Mouse (Mus musculus) liver, embryonic 11.5 days (tissue): ENCODE data around the gene Spr. TPM values are rescaled to one million over a fixed set of nuclear protein-coding genes. Genes with fewer than 3 reads are reported as not detected.
A peak's percentile ranks its signal among the peaks of the same experiment; 100 is the strongest.
"Not testable (repeated sequence)": the region's sequence is repeated elsewhere in the genome, so short reads cannot be mapped to it uniquely, and the experiment has no call there.

Experiments
- ATAC-seq: fragments of 200-750 bp; cut with Nextera tagmentation; replicated peaks from 2 replicates; pipeline ENCODE4 v1.8.0; 2017; ENCODE audit warnings: moderate number of reproducible peaks, mild to moderate bottlenecking, moderate TSS enrichment, moderate library complexity; ENCODE audit not compliant: low FRiP score
- DNase-seq: peaks from one replicate; pipeline ENCODE4 v3.0.0-alpha.2; 2017; ENCODE audit warnings: low spot score
- H3K27ac ChIP-seq: fragments of 300-500 bp; sonication (generic); 2 replicates; pipeline ENCODE4 v1.5.1; 2014; ENCODE audit warnings: mild to moderate bottlenecking, low read depth, low read length, control low read depth
- H3K27me3 ChIP-seq: fragments of 300-500 bp; sonication (generic); replicated peaks from 2 replicates; pipeline ENCODE4 v1.6.1; 2014; ENCODE audit warnings: low read length, mixed read lengths; ENCODE audit not compliant: control insufficient read depth, insufficient read depth
- H3K36me3 ChIP-seq: fragments of 300-500 bp; sonication (generic); 2 replicates; pipeline ENCODE4 v1.6.1; 2014; ENCODE audit warnings: mild to moderate bottlenecking, low read length, moderate library complexity, mixed read lengths; ENCODE audit not compliant: control insufficient read depth, insufficient read depth
- H3K4me1 ChIP-seq: fragments of 300-500 bp; sonication (generic); replicated peaks from 2 replicates; pipeline ENCODE4 v1.6.1; 2014; ENCODE audit warnings: low read length, mixed read lengths; ENCODE audit not compliant: control insufficient read depth, insufficient read depth
- H3K4me2 ChIP-seq: fragments of 300-500 bp; sonication (generic); 2 replicates; pipeline ENCODE4 v1.6.1; 2014; ENCODE audit warnings: mild to moderate bottlenecking, control low read depth, moderate library complexity
- H3K4me3 ChIP-seq: fragments of 300-500 bp; sonication (generic); 2 replicates; pipeline ENCODE4 v1.5.1; 2014; ENCODE audit warnings: low read depth, low read length, control low read depth
- H3K9ac ChIP-seq: fragments of 300-500 bp; sonication (generic); 2 replicates; pipeline ENCODE4 v1.6.1; 2014; ENCODE audit warnings: low read depth, low read length, control low read depth
- H3K9me3 ChIP-seq: fragments of 300-500 bp; sonication (generic); 2 replicates; pipeline ENCODE4 v1.6.1; 2016; ENCODE audit warnings: low read length, inconsistent platforms, mixed read lengths; ENCODE audit not compliant: control insufficient read depth
- WGBS: fragments of 180-500 bp; shearing (Covaris S2); extraction: QIAGEN DNeasy Blood & Tissue Kit; methylation state at CpG from one replicate; pipeline ENCODE4 v1.1.7; 2014; 5-methylcytosine and 5-hydroxymethylcytosine counted together
- polyA plus RNA-seq: library from polyadenylated mRNA; unstranded; fragments of >200 nt; fragmentation: Nextera tagmentation; extraction: Ambion mirVana; gene quantifications from 2 replicates; pipeline ENCODE4 v1.2.1, GENCODE M21; 2014

Gene Spr
- polyA plus RNA-seq, 1 experiment from 2014 or later, result 77.7 TPM

DNA sequence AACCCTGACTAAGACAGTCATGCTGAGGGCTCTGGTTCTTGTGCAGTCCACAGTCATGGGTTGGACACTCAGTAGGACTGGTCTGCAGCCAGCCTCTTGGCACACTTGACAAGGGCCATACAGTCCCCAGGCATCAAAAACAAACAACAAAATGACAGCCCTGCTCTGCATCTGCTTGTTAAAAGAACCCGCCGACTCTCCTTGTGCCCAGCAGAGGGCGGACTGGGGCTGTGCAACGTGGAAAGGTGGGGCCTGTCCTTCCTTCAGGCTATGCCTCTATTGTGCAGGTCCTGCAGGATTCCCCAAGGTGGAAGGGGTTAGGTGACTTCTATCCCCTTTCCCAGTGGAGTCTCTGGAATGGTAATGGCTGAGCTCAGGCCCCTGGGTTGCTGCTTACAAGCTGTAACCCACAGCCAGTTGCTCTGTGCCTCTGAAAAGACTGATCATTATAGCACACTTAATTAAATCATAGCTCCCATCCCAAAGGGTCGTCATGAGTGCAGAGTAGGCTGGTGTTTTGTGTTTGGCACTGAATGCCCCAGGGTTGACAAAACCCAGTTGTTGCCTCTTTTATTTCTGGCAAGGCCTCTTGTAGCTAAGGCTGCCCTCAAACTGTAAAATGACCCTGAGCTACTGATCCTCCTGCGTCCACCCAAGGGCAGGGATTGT, 21.7 kb upstream of the Spr start:
- 23% methylated on average over 6 of the region's 6 CpGs for WGBS
- DNase-seq, result not testable (repeated sequence)

DNA sequence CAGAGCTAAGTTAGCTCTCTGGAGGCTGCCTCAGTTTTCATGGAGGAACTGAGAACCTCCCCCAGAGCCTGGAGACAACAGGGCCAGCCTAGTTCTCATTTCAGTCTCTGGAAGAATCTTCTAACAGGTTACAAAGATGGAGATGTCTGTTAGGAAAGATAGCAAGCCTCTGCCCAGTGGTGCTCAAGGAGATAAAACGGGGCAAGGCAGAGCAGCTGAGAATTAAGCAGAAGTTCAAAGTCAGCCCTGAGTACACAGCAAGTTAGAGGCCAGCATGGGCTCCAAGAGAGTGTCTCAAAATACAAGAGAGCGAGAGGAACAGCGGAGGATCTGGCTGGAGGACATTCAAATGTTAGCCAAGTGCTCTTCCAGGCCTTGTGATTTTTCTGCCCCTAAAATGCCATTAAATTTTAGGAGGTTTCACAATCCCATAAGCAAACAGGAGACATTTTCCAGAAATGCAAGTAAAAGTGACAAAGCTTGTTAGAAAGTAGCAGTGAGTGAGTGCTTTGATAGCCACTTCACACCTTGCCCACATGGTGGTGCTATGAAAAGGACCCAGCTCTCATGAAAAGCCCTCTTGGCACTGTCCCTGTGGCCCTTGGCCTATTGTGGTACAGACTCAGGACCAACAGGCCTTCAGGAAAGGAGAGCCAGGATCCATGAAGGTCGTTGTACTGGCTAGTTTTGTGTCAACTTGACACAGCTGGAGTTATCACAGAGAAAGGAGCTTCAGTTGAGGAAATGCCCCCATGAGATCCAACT, 20.7 kb upstream of the Spr start:
- not testable (repeated sequence) for H3K4me2 ChIP-seq, H3K36me3 ChIP-seq, ATAC-seq, H3K4me1 ChIP-seq, H3K9ac ChIP-seq, H3K27ac ChIP-seq, DNase-seq, H3K4me3 ChIP-seq, H3K27me3 ChIP-seq, H3K9me3 ChIP-seq
- 65% methylated on average over 4 of the region's 4 CpGs for WGBS

More for the DNA sequence above, 21.7 kb upstream of the Spr start:
- H3K36me3 ChIP-seq, H3K27me3 ChIP-seq, H3K4me1 ChIP-seq, H3K4me3 ChIP-seq, H3K27ac ChIP-seq, H3K4me2 ChIP-seq, H3K9me3 ChIP-seq, H3K9ac ChIP-seq: not testable (repeated sequence)
- 0 out of 2 replicates have a peak, but pooled peaks have one; percentile 33 for ATAC-seq

DNA sequence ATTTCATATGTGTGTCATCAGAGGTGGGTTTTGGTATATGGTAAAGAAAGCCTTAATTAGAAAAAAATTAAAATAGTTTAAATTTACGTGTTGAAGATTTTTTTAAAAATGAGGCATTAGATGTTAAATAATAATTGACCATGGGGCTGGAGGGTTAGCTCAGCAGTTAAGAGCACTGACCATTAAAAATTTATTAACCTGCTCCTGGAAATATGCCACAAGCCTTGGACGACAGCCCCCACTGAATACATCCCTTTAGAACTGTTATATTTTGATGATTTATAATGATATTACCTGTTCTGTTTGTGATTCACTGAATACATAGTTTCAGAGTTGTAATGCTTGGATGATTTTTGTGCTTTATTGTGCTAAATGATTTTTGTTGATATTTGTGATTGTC, 19.0 kb upstream of the Spr start:
- not testable (repeated sequence) for H3K27me3 ChIP-seq, H3K9ac ChIP-seq, H3K27ac ChIP-seq, H3K4me1 ChIP-seq, H3K4me2 ChIP-seq, H3K4me3 ChIP-seq, ATAC-seq, DNase-seq, H3K36me3 ChIP-seq, H3K9me3 ChIP-seq
- WGBS, result 75% methylated on average over 2 of the region's 2 CpGs

DNA sequence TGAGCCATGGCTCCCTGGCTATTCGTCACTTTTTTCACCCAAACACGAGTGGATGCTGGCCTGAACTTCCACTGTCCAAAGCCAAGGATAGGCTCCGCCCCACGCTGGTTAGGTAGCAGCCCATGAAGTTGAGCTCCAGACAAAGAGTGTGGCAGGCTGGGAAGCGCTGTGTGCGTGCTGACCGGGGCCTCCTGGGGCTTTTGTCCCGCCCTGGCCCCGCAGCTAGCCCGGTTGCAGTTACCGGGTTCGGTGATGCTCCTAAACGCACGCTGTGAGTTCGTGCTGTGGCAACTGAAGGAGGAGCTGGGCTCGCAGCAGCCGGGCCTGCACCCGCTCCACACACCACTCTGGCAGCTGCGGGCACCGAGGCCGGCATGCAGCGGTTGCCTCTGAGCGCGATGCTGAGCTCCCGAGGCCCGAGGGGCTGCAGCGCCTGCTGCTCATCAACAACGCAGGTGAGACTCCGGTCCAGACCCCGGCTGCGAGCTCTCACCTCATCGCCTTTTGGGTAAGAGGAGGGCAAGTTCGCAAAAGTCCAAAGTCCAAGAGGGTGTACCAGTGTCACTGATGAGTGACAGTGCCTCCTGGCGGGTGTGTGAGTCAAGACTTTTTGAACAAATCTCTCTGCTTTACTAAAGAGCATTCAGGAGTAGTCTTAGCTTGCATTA, 17.4 kb upstream of the Spr start:
- no peaks in the 10 kb centered on the region for H3K9me3 ChIP-seq
- H3K4me1 ChIP-seq, result peaks cover 2% of the 10 kb centered on the region; the same call in 1 of the 2 replicates
- no peaks in the 10 kb centered on the region for H3K36me3 ChIP-seq
- H3K9ac ChIP-seq, result peak overlapping the region; percentile 60; the same call in 1 of the 2 replicates
- ATAC-seq (peak; percentile 44; the same call in 1 of the 2 replicates), DNase-seq (peak; percentile 61)
- WGBS, result 2% methylated on average over 34 of the region's 34 CpGs
- peaks cover 4% of the 10 kb centered on the region; the same call in 1 of the 2 replicates for H3K27me3 ChIP-seq
- no peak overlapping the region for H3K27ac ChIP-seq
- peak overlapping the region; percentile 48 for H3K4me3 ChIP-seq
- H3K4me2 ChIP-seq, result peak overlapping the region; percentile 78

DNA sequence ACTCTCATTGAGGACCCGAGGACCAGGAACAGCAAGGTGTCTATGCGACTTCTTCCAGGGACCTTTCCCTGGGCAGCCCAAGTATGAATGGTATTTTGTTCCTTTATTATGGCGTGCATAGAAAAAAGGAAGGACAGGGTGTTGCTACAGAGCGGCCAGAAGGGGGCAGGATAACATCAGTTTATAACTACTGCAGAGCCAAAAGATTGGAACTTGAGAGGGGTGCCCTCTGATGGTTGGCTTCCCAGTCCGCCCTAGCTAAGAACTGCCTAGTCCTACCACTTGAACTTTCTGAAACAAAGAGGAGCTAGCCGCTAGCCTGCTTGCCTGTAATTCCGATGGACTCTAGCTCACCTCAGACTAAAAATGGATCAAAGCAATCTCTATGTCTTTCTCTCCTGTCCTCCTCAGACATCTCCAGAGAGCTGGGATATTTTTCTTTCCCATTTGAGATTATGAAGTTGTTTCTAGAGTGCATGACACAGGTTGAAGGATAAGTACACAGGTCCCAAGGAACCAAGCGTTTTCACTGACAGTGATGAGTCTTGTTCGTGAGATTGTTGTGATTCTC, 16.5 kb upstream of the Spr start:
- H3K27ac ChIP-seq, result no peak overlapping the region
- no peaks in the 10 kb centered on the region for H3K9me3 ChIP-seq
- DNase-seq, result no peak
- no peak overlapping the region for H3K4me3 ChIP-seq
- no peak overlapping the region for H3K9ac ChIP-seq
- H3K4me2 ChIP-seq, result no peak overlapping the region
- peak; percentile 49 for ATAC-seq
- H3K4me1 ChIP-seq, result peaks cover 2% of the 10 kb centered on the region; the same call in 1 of the 2 replicates
- peaks cover 4% of the 10 kb centered on the region; the same call in 1 of the 2 replicates for H3K27me3 ChIP-seq
- H3K36me3 ChIP-seq, result no peaks in the 10 kb centered on the region
- WGBS, result 11% methylated on average over 9 of the region's 9 CpGs

DNA sequence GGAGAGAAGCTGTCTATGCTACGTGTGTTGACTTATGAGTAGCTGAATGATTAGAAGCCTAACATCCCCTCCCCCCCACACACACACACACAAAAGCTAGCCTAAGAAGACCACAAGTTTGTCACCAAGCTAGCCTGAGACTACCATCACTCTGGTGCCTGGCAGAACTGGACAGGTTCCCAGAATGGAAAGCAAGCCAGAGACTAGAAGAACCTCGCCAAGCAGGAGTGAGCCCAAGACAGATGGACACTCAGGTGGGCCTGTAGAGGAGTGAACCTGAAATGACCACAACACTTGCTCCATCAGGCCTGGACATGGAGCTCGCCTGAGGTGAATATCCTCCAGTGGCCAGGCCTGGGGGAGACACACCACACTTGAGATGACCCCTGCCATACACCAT, 12.8 kb upstream of the Spr start:
- no peaks in the 10 kb centered on the region for H3K36me3 ChIP-seq
- no peak overlapping the region for H3K4me2 ChIP-seq
- WGBS, result 62% methylated on average over 3 of the region's 3 CpGs
- H3K9me3 ChIP-seq, result no peaks in the 10 kb centered on the region
- ATAC-seq (no peak), DNase-seq (no peak)
- peaks cover 13% of the 10 kb centered on the region; the same call in 1 of the 2 replicates for H3K27me3 ChIP-seq
- no peak overlapping the region for H3K27ac ChIP-seq
- no peak overlapping the region for H3K9ac ChIP-seq
- H3K4me3 ChIP-seq, result no peak overlapping the region
- H3K4me1 ChIP-seq, result peaks cover 2% of the 10 kb centered on the region; the same call in 1 of the 2 replicates

DNA sequence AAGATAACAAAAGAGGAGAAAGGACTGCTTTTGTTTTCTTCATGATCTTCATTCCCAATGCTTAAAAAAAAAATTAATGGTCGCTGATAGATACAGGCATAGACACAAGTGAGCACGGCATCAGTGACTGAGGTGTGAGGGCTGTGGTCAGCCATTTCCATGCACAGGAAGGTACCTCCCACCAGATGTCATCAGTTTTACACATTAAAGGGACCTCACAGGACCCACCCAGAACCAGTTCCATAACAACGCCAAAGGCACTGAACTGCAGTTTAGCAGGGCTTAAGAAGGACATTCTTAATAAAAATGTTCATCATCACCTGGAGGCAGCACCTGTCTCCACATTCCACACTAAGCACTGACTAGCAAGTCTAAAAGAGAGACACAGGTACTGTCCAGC, 10.1 kb upstream of the Spr start:
- Histone ChIP-seq H3K4me3 (no peak overlapping the region), H3K36me3 (no peaks in the 10 kb centered on the region), H3K9ac (no peak overlapping the region), H3K27me3 (peaks cover 9% of the 10 kb centered on the region; the same call in 1 of the 2 replicates), H3K27ac (no peak overlapping the region), H3K4me2 (no peak overlapping the region), H3K9me3 (no peaks in the 10 kb centered on the region), H3K4me1 (no peaks in the 10 kb centered on the region)
- no peak for DNase-seq
- ATAC-seq, result no peak
- 53% methylated on average over 3 of the region's 3 CpGs for WGBS

DNA sequence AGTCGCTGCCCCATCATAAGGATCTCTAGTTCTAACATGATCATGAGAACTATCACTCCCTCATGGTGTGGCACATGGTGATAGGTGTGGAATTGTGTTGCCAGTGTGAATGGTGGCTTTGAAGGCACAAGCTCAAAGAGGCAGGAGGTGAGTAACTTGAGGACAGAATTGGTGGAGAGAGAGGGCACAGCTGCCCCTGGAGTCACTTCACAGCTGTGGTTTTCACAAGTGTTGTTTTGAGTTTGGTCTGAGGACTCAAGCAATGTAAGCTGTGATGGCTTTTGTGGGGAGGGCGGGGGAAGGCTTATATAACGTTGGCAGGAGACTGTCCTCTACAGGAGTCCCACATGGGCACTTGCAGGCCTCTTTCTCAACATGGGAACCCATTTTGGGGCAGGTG, 6.9 kb upstream of the Spr start:
- H3K9ac ChIP-seq, result no peak overlapping the region
- DNase-seq (no peak), ATAC-seq (no peak)
- no peaks in the 10 kb centered on the region for H3K36me3 ChIP-seq
- 63% methylated on average over 3 of the region's 3 CpGs for WGBS
- H3K27me3 ChIP-seq, result peaks cover 9% of the 10 kb centered on the region; the same call in 1 of the 2 replicates
- H3K4me1 ChIP-seq, result no peaks in the 10 kb centered on the region
- H3K27ac ChIP-seq, result no peak overlapping the region
- H3K9me3 ChIP-seq, result no peaks in the 10 kb centered on the region
- H3K4me2 ChIP-seq, result no peak overlapping the region
- H3K4me3 ChIP-seq, result no peak overlapping the region
